Mouse (Mus musculus) heart, adult 18-20 months (tissue): ENCODE results near the gene Zfp14. TPM values are rescaled to one million over a fixed set of nuclear protein-coding genes. Genes with fewer than 3 reads are reported as not detected.

Experiments used
- DNase-seq, 2 experiments: peaks; one replicate each; pipeline ENCODE4 v3.0.0; 2021 to 2022; ENCODE audit warnings: mixed read lengths in 1 of 2
- long read RNA-seq, 2 experiments: library from polyadenylated mRNA; stranded (forward); transcript quantifications; one replicate each; pipeline ENCODE4 v2.0.0; 2021
- total RNA-seq, 2 experiments: library from RNA; stranded (reverse); gene quantifications; 2 replicates each; pipeline ENCODE4 v1.2.3; 2021

The Zfp14 gene
- 1 to 10 TPM; 2.0 to 2.9 TPM for total RNA-seq
- long read RNA-seq, experiment 1, partial matches to known transcripts: 0 of 2 reads
- long read RNA-seq, experiment 1, other reads (novel, unspliced or antisense): 2 of 2 reads
- long read RNA-seq, experiment 2, partial matches to known transcripts: 0 of 3 reads
- long read RNA-seq, experiment 2, other reads (novel, unspliced or antisense): 2 of 3 reads

- peak; percentile 95 to 96 for DNase-seq
These were observed at the start of gene Zfp14 for GRCm38 (mm10) chr7:30050882-30051548. Zfp14 (minus strand) TSS chr7:30051380.

GRCm38 (mm10) chr7:30099297-30099696 is 48.1 kb upstream of the Zfp14 start:
- peak in 1 of 2 experiments; percentile 42 for DNase-seq

DNA sequence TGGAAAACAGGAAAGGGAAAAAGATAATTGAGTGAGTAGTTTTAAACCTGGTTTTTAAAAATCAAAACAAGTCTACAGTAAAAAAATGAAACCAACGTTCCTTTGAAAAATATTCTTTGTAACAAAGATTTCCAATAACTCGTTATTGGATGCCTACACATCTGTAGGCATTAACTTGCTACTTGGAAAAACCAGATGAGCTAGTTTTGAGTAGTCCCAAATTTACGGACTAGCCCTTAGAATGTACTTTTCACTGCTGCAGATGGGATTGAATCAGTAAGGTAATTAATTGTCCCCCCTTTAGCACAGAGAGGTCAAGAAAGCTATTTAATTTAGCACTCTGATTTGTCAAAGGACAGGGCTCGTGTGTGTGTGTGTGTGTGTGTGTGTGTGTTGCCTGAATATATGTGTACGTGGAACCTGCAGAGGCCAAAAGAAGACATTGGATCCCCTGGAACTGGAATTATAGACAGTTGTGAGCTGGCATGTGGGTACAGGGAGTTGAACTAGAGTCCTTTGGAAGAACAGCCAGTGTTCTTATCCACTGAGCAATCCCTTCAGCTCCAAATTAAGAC is 44.5 kb upstream of the Zfp14 start:
- DNase-seq: no peak

DNA sequence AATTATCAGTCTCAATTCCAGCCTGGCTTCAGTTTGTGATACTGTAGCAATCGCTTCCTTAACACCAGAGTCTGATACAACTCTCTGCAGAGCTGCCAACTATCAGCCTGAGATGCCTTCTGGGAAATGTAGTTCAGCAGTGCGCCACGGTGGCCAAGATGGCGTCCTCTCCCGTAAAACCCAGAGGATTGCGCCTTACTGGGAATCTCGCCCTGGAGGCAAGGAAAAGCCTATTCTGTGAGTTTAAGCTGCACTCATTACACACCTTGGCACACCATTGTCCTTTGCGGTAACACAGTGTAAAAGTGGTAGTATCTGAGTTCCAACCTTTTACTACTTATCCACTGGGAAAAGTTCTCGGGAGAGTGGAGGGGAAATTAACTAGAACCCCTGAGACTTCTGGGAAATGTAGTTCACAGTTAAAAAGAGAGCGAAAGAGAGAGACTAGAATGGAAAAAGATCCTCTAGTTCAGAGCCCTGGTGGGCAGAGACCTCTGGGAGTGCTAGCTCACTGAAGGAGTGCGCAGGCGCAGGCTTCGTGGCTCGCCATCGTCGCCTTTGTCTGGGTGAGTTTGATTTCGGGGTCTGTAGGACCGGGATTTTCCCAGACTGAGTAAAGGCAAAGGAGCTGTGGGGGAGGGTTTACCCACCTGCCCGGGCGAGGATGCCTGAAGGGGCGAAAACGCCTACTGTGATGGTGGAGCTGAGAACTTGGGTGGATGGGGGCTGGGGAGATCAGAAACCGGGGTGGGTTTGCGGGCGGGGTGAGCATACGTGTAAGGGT is 43.7 kb upstream of the Zfp14 start, which contains the start of gene Zfp260:
TSS of gene Zfp260 (plus strand) at position 132 of the 784 bp plus-strand sequence.
- peak; percentile 95 for DNase-seq

DNA sequence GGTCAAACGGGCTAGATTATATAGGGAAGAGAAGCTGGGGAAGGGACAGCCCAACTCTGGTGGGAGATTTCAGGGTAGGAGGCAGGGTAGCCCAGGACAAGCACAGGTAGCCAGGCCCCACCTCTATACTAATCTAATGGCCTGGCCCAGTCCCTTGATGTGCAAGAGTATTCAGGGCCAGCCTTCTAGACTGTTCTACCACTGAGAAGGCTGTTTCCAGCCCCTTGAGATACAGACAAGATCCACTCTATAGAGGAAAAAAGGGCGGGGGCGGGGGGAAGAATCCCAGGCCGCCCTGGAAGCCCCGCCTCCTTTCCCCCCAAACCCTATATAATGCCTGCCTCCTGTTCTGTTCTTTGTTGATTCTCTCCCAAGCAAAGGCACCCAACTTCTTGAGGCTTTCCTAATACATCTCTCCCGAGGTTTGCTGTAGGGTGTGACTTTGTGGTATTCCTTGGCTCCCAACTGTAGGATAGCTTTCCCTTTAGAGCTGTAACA is 42.8 kb upstream of the Zfp14 start:
- DNase-seq: no peak

- no peak for DNase-seq
These were observed 41.5 kb upstream of the Zfp14 start for GRCm38 (mm10) chr7:30092666-30093065.

GRCm38 (mm10) chr7:30090970-30091585 is 39.9 kb upstream of the Zfp14 start:
- peak; percentile 11 to 27 for DNase-seq

DNA sequence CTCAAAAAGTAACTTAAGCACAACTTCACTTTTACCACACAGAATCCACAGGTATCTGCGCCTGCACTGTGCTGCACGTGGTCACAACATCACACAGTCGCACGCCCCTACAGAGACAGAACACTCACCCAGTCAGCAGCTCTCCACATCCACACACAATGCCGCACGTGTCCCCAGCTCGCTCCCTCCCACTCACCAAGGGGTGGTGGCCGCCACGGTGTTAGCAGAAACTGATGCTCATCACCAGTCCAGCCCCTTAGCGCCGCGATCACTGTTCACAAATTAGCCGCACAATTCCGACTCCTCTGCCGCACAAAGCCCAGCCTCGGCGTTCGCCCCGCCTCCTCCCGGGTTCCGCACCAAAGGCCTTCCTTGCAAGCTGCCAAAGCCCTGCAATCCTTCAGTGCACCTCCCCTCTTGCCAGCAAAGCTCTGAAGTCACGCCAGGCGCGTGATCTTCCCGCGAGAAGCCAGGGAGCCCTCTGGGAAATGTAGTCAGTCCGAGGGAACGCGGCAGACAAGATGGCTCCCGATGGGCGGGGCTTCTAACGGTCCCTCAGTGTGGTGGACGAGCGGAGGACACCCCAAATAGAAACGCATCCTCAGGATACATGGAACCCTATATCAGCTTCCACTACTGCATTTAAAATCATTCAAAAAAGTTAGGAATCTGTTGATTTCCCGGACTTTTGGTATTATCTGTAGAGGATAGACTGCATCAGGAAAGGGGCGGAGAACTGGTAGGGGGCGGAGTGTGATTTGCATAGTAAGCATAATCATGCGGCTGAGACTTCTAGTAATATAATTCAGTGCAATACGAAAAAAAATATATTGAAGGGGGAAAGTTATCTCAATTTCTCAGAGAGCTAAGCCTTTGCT is 39.2 kb upstream of the Zfp14 start, which contains the start of the genes Gm26920 and Zfp566:
TSS of gene Gm26920 (minus strand) at position 319 of the 878 bp plus-strand sequence.
TSS of gene Zfp566 (minus strand) at position 436 of the 878 bp plus-strand sequence.
- peak; percentile 98 for DNase-seq

DNA sequence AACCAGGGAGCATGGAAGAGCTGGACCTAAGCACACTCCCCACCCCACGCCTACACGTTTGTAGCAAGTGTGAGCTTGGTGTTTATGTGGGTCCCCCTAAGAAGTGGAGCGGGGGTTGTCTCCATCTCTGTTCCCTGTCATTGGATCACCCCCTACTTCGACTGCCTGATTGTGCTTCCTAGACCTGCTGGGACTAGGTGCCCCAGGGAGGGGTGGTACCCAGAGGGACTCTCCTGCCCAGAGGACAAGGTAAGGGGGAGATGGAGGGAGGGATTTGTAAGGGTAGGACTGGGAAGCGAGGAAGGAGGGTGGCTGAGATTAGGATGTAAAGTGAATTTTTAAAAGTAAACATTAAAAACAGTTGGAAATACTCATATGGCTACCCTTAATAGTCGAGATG is 38.2 kb upstream of the Zfp14 start:
- no peak for DNase-seq

DNA sequence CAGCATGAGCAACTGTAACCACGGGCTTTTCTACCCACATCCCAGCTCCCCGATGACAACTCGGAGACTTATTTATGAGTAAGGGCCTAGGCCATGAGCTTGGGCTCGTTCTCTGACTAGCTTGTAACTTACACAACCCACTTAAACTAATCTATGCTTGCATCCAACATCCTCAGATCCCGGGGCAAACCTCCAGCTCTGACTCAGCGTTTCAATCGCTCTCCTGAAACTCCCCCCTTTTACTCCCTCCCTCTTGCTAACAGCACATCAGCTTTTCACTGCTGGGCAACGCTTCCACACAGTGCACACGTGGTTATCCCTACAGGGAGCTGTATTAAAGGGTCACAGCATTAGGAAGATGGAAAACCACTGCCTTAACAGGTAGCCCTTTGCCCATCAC is 35.3 kb upstream of the Zfp14 start:
- no peak for DNase-seq

- DNase-seq: peak; percentile 87 to 88
These were observed 21.2 kb upstream of the Zfp14 start, which contains the start of gene Zfp82 for GRCm38 (mm10) chr7:30072146-30073028. Zfp82 (minus strand) TSS chr7:30072900.

- DNase-seq: no peak
These were observed 13.4 kb upstream of the Zfp14 start for GRCm38 (mm10) chr7:30064622-30065021.

GRCm38 (mm10) chr7:30062478-30062877 is 11.3 kb upstream of the Zfp14 start:
- no peak for DNase-seq

DNA sequence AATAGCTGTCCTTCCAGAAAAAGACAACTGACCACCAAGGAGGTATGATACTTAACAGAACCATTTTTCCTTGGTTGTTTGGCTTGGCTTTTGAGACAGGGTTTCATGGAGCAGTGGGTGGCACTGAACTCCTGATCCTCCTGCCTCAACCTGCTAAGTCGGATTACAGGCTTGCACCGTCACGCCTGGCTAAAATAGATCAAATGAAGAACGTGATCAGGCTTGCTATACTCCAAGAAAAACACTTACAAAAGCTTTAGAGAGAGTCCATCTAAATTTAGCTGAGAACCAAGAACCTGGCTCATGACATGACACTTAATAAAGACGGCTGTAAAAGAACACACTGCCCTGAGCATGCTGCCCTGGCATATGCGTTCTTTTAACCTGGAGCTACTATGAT is 9.2 kb upstream of the Zfp14 start:
- peak; percentile 23 to 38 for DNase-seq

DNA sequence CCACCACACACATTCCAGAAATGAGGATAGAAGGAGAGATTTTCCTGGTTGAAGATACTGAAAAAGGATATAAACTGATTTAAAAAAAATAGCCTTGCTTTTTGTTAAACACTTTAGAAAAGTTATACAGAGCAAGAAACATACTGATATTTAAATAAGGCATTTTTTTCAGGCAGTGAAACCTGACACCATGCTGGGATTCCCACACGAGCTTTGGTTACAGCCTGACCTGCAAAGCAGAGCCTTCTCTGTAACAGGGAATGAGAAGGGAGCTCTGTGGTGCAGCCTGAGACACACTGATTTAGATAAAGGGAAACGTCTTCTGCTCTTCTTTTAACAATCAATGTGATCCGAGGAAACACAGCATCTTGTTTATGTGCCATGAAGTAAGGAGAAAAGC is 2.4 kb upstream of the Zfp14 start:
- DNase-seq: no peak

DNA sequence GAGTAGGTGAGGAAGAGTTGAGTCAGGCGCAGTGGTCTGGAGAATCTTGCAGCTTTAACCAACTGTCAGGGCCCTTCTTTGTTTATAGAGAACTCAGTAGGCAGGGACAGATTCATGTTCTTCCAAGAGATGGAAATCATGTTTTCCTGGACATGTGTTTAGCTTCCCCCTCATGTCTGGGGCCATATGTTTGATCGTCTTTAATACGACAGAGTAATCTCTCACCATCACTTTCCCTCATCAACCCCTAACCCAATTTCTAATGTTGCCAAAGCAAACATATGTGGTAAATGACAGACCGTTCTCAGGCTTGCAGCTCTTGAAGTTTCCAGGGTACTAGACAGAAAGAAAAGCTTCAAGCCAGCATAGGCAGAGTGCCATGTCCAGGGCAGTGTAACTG is 3.1 kb downstream of the Zfp14 start:
- DNase-seq: no peak

- no peak for DNase-seq
These were observed 6.8 kb downstream of the Zfp14 start for GRCm38 (mm10) chr7:30044354-30044753.

- DNase-seq: no peak
These were observed 16.8 kb downstream of the Zfp14 start for GRCm38 (mm10) chr7:30034331-30034730.

DNA sequence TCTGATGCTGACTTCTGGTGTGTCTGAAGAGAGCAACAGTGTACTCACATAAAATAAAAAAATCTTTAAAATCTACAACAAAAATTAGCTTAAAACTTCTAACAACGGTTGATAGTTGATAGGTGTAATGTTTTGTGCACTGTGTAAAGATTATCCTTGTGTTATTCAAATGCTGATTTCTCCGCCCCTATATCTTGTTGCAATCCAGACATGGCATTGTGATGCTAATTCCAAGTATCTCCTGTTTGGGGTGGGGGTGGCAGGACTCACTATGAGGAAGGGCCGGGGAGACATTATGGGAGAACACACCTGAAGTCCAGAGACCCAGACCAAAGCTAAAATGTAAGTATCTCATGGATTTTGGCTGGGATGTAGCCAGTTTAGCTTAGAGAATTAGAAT is 19.8 kb downstream of the Zfp14 start:
- DNase-seq: no peak

DNA sequence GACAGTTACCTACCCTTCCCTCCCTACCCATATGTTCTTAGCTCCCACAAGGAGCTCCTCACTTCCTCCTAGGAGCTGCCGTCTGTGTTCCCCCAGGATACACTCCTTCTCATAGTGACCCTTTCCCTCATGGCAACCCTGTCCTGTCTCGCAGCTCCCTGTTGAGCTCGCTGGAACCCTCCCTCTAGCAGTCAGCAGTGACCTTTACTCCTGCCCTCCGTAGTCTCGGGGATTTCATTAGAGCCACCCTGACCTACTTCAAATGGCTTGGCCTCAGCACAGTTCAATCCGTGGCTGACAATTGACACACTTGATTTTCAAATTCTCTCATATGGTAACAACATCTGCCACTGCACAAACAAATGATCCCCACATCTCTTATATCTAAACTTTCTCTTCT is 20.5 kb downstream of the Zfp14 start:
- no peak for DNase-seq
